Mouse (Mus musculus) midbrain, postnatal 0 days (tissue): ENCODE measurements at regions not wholly inside any gene's neighbourhood (a gene's known extent, or its start where the extent isn't known, plus 50 kb on each side); places are given as distances from the start of the nearest gene placed in this dataset.

Source experiments
- ATAC-seq: fragments of 200-750 bp; cut with Nextera tagmentation; 2 replicates; pipeline ENCODE4 v1.8.0; 2017; ENCODE audit warnings: moderate number of reproducible peaks, mild to moderate bottlenecking, moderate TSS enrichment, moderate library complexity; ENCODE audit not compliant: low FRiP score
- DNase-seq: peaks from one replicate; pipeline ENCODE4 v3.0.0-alpha.2; 2015; ENCODE audit warnings: low spot score
- H3K27ac ChIP-seq: fragments of 300-500 bp; sonication (generic); 2 replicates; pipeline ENCODE4 v1.5.1; 2014; ENCODE audit warnings: low read depth, mild to moderate bottlenecking, low read length, mixed read lengths
- H3K27me3 ChIP-seq: fragments of 300-500 bp; sonication (generic); 2 replicates; pipeline ENCODE4 v1.6.1; 2014; ENCODE audit warnings: low read length, control low read depth, mixed read lengths; ENCODE audit not compliant: insufficient read depth
- H3K36me3 ChIP-seq: fragments of 300-500 bp; sonication (generic); 2 replicates; pipeline ENCODE4 v1.6.1; 2014; ENCODE audit warnings: low read length, control low read depth, mixed read lengths; ENCODE audit not compliant: insufficient read depth
- H3K4me1 ChIP-seq: fragments of 300-500 bp; sonication (generic); 2 replicates; pipeline ENCODE4 v1.6.1; 2014; ENCODE audit warnings: mild to moderate bottlenecking, control low read depth, antibody characterized with exemption, low read length, mixed read lengths; ENCODE audit not compliant: insufficient read depth
- H3K4me2 ChIP-seq: fragments of 300-500 bp; sonication (generic); 2 replicates; pipeline ENCODE4 v1.6.1; 2014; ENCODE audit warnings: low read depth, mild to moderate bottlenecking, low read length, mixed read lengths; ENCODE audit not compliant: poor library complexity, severe bottlenecking
- H3K4me3 ChIP-seq: fragments of 300-500 bp; sonication (generic); 2 replicates; pipeline ENCODE4 v1.5.1; 2014; ENCODE audit warnings: low read depth, mild to moderate bottlenecking, low read length, moderate library complexity
- H3K9ac ChIP-seq: fragments of 300-500 bp; sonication (generic); replicated peaks from 2 replicates; pipeline ENCODE4 v1.6.1; 2014; ENCODE audit warnings: mild to moderate bottlenecking, low read length, moderate library complexity, mixed read lengths; ENCODE audit not compliant: poor library complexity, severe bottlenecking
- H3K9me3 ChIP-seq: fragments of 300-500 bp; sonication (generic); 2 replicates; pipeline ENCODE4 v1.6.1; 2016; ENCODE audit warnings: low read length, control low read depth
- CTCF ChIP-seq: IDR thresholded peaks from 2 replicates; pipeline ENCODE4 v1.5.1; 2016; ENCODE audit warnings: antibody characterized with exemption, mild to moderate bottlenecking
- WGBS: fragments of 180-500 bp; shearing (Covaris S2); extraction: QIAGEN DNeasy Blood & Tissue Kit; methylation state at CpG from one replicate; pipeline ENCODE4 v1.1.7; 2014; 5-methylcytosine and 5-hydroxymethylcytosine counted together

- TF ChIP-seq CTCF = no peak
- Histone ChIP-seq H3K36me3 (no peaks in the 10 kb centered on the region), H3K4me2 (no peak overlapping the region), H3K9me3 (no peaks in the 10 kb centered on the region), H3K4me1 (no peaks in the 10 kb centered on the region; the same call in 1 of the 2 replicates), H3K27ac (peak overlapping the region; percentile 12; the same call in 1 of the 2 replicates), H3K9ac (no peak overlapping the region), H3K27me3 (no peaks in the 10 kb centered on the region), H3K4me3 (no peak overlapping the region)
- 58% methylated on average over 7 of the region's 7 CpGs for WGBS
- peak; percentile 66; the same call in 1 of the 2 replicates for ATAC-seq
- DNase-seq = peak; percentile 95
Observed at GRCm38 (mm10) chr1:168046347-168046746, 357.3 kb downstream of the Lmx1a start.

- WGBS = 73% methylated on average over 1 of the region's 1 CpGs
- Histone ChIP-seq H3K27me3 (no peaks in the 10 kb centered on the region), H3K9ac (no peak overlapping the region), H3K27ac (peak overlapping the region; percentile 12; the same call in 1 of the 2 replicates), H3K4me3 (no peak overlapping the region), H3K36me3 (no peaks in the 10 kb centered on the region), H3K9me3 (no peaks in the 10 kb centered on the region), H3K4me2 (no peak overlapping the region), H3K4me1 (no peaks in the 10 kb centered on the region; the same call in 1 of the 2 replicates)
- no peak for TF ChIP-seq CTCF
- DNase-seq (peak; percentile 56), ATAC-seq (0 out of 2 replicates have a peak, but pooled peaks have one; percentile 53)
Observed at GRCm38 (mm10) chr1:168046749-168047148, 357.7 kb downstream of the Lmx1a start.

GRCm38 (mm10) chr1:168049965-168050364 lies 360.9 kb downstream of the Lmx1a start:
- Histone ChIP-seq H3K4me1 (no peaks in the 10 kb centered on the region; the same call in 1 of the 2 replicates), H3K9me3 (no peaks in the 10 kb centered on the region), H3K4me2 (no peak overlapping the region), H3K27me3 (no peaks in the 10 kb centered on the region), H3K9ac (no peak overlapping the region), H3K36me3 (no peaks in the 10 kb centered on the region), H3K4me3 (no peak overlapping the region), H3K27ac (no peak overlapping the region)
- no peak for TF ChIP-seq CTCF
- DNase-seq (no peak), ATAC-seq (no peak)
- WGBS = 91% methylated on average over 3 of the region's 3 CpGs

GRCm38 (mm10) chr1:168056479-168056878 lies 367.4 kb downstream of the Lmx1a start:
- Histone ChIP-seq H3K4me3 (no peak overlapping the region), H3K27ac (no peak overlapping the region), H3K4me1 (no peaks in the 10 kb centered on the region), H3K27me3 (no peaks in the 10 kb centered on the region), H3K9me3 (no peaks in the 10 kb centered on the region), H3K4me2 (no peak overlapping the region), H3K36me3 (no peaks in the 10 kb centered on the region), H3K9ac (no peak overlapping the region)
- DNase-seq (no peak), ATAC-seq (no peak)
- no peak for TF ChIP-seq CTCF
- WGBS = 8% methylated on average over 5 of the region's 7 CpGs

- 49% methylated on average over 9 of the region's 9 CpGs for WGBS
- TF ChIP-seq CTCF = no peak
- DNase-seq = peak; percentile 22
- Histone ChIP-seq H3K27ac (no peak overlapping the region), H3K4me2 (no peak overlapping the region), H3K4me1 (no peaks in the 10 kb centered on the region), H3K4me3 (no peak overlapping the region), H3K27me3 (no peaks in the 10 kb centered on the region), H3K9ac (no peak overlapping the region), H3K9me3 (no peaks in the 10 kb centered on the region), H3K36me3 (no peaks in the 10 kb centered on the region)
- ATAC-seq = no peak
Observed at GRCm38 (mm10) chr1:168057479-168057878, 368.4 kb downstream of the Lmx1a start.

- no peak overlapping the region for H3K4me2 ChIP-seq
- H3K27me3 ChIP-seq = no peaks in the 10 kb centered on the region
- 67% methylated on average over 4 of the region's 4 CpGs for WGBS
- no peak for DNase-seq
- no peak for ATAC-seq
- TF ChIP-seq CTCF = no peak
- H3K4me3 ChIP-seq = no peak overlapping the region
- no peaks in the 10 kb centered on the region for H3K4me1 ChIP-seq
- H3K36me3 ChIP-seq = no peaks in the 10 kb centered on the region
- no peak overlapping the region for H3K9ac ChIP-seq
- H3K27ac ChIP-seq = no peak overlapping the region
- H3K9me3 ChIP-seq = no peaks in the 10 kb centered on the region
Observed at GRCm38 (mm10) chr1:168058769-168059168, 369.7 kb downstream of the Lmx1a start.
